Mouse (Mus musculus): ENCODE results near the gene Mapk12. TPM values are rescaled to one million over a fixed set of nuclear protein-coding genes. Genes with fewer than 3 reads are reported as not detected.

Mapk12 gene
- total RNA-seq, 2 experiments from 2014 or later, result 3.5 to 5.4 TPM

DNA sequence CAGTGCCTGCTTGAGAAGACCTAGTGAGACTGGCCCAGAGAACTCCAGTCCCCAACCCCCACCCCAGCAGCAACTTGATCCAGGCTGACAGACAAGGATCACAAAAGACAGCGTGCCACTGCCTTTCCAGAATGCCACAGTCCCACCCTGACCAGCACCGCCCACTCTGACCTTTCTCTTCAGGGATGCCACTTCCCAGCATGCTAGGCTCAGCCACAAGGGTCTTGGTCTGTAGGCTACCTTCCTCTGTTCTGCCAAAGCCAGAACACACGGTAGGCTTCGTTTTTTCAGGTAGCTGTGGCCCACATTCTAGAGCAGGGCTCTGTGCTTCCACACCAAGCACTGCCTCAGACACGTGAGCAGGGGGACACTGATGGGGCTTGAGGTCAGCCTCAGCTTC lies 37.9 kb downstream of the Mapk12 start:
- no peak for DNase-seq (ENCODE audit: low spot score in 2 of 2)

DNA sequence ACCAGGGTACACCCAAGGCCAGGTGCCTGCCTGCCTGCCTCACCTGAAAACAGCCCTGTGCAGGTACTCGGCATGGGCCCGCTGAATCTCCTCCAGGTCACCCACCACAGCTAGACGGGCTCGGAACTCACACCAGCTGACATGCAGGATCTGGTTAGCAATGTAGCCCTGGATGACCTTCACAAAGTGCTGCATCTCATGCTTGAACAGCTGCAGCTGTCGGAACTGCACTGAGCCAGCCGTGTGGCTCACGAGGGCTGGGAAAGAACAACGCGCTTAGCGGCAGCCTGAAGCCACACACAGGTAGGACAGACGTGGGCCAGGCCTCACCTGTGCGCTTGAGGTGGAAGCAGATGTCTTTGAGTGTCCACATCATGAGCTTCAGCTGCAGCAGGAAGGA lies 39.7 kb downstream of the Mapk12 start:
- no peak for DNase-seq (ENCODE audit: low spot score in 2 of 2)

GRCm38 (mm10) chr15:89098616-89099015 lies 41.9 kb downstream of the Mapk12 start:
- DNase-seq (ENCODE audit: low spot score in 2 of 2), result no peak

DNA sequence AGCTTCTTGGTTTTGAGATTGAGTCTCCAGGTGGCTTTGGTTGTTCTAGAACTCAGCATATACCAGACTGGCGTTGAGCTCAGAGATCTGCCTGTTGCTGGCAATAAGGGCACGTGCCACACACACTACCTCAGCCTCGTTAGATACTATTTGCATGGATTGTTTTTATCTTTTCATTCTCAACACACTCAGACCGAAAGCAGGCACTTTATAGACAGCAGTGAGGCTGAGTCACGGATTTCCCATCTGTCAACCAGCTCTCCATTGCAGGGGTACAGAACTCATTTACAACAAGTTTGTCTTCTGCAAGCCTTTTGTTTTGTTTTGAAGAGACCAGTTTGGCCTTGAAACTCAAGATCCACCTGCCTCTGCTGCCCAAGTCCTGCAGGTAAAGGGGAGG lies 43.1 kb downstream of the Mapk12 start:
- peak in 1 of 2 experiments; percentile 45 for DNase-seq (ENCODE audit: low spot score in 2 of 2)

GRCm38 (mm10) chr15:89092181-89092580 lies 48.3 kb downstream of the Mapk12 start:
- no peak for DNase-seq (ENCODE audit: low spot score in 2 of 2)

DNA sequence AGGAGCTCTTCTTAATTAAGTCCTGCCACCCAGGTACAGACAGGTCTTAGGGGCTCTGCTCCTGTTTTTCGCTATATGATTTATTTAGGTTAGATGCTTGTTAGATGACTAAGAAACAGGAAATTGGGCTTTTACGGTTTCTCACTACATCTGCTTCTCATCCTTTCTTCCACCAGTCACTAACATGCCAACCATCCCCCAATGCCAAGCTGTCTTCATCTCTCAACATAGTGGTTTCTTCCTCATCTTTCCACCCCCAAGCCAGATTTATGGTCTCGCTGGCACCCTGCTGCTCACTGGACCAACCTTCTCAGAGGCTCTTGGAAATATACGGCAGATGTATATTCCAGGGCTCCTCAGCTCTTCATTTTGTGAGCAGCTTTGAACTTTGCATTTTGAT lies 49.8 kb downstream of the Mapk12 start:
- no peak for DNase-seq (ENCODE audit: low spot score in 2 of 2)

DNA sequence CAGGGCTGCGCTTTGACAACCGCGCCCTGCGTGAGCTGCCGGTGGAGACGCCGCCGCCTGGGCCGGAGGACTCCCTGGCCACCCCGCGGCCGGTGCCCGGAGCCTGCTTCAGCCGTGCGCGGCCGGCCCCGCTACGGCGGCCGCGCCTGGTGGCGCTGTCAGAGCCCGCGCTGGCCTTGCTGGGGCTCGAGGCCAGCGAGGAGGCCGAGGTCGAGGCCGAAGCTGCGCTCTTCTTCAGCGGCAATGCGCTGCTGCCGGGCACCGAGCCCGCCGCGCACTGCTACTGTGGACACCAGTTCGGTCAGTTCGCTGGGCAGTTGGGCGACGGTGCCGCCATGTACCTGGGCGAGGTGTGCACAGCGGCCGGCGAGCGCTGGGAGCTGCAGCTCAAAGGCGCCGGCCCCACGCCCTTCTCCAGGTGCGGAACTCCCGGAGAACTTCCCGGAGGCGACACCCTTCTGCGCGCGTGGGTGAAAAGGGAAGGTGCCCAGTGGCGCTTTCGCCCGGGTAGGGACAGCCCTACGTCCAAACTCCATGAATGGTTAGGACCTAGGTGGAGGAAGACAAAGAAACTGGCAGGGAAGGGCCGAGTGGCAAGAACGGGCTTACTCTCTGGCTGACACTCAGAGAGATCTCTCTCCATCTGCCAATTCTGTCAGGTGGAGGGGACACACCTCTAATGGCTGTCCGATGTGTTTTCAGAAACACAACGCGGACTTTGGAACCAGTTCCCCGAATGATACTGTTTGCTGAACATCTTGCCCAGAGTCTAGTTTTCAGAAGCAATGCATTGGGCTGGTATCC lies 51.1 kb downstream of the Mapk12 start:
- DNase-seq (ENCODE audit: low spot score in 2 of 2), result no peak

DNA sequence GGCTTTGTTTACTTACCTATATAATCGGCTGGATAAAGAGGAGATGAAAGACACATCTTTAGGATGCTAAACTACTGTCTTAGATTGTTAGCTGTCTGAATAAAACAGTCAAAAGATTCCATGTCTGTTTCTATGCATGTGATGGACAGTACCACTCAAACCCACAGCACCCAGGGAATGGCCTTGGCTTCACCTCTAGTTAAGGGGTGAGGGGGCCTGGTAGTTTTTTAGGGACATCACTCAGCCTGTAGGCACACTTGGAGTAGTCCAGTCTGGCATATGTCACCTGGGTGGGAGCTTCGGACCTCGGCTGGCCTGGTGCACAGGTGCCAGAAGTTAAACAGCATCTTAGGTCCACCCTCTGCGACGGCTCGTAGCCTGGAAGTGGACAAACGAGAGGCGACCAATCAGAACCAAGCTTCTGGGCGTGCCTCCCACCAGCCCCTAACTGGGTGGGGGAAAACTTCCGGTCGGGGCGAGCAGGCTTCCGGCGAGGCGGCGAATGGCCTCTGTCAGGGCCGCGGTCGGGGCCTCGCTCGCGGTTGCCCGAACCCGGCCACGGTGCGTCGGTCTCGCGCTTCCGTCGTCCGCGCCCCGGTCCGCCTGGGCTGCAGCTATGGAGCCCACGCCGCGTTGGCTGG lies 51.8 kb downstream of the Mapk12 start, which contains the start of gene Selenoo:
Selenoo (plus strand) TSS at position 478 of the 641 bp plus-strand sequence.
- peak; percentile 87 to 91 for DNase-seq (ENCODE audit: low spot score in 2 of 2)

- no peak for DNase-seq (ENCODE audit: low spot score in 2 of 2)
Measured at GRCm38 (mm10) chr15:89084826-89085225, 55.7 kb downstream of the Mapk12 start.

- no peak for DNase-seq (ENCODE audit: low spot score in 2 of 2)
Measured at GRCm38 (mm10) chr15:89083906-89084305, 56.6 kb downstream of the Mapk12 start.

Small RNA genes within 50 kb of the gene (microRNA-seq; reads per million reads assigned to microRNA genes)
- 3.2 to 5.4 reads per million in 2 experiments for gene Mir6958
- 0 to 2.0 reads per million in 2 experiments for gene Mir7118

Other genes starting within 250 kb of the Mapk12 start
- 1 to 10 TPM; 2.0 to 2.9 TPM for gene Ttll8, start 186.3 kb downstream of the Mapk12 start, total RNA-seq (2021)
- gene Mlc1, start 161.7 kb downstream of the Mapk12 start, total RNA-seq (2021), result 100 to 1,000 TPM; 132 to 137 TPM
- gene Mov10l1, start 157.8 kb downstream of the Mapk12 start, total RNA-seq (2021), result not detected
- gene Panx2, start 81.0 kb downstream of the Mapk12 start, total RNA-seq (2021), result 100 to 1,000 TPM; 131 to 143 TPM
- 10 to 100 TPM; 20.7 to 21.3 TPM for gene Trabd, start 65.6 kb downstream of the Mapk12 start, total RNA-seq (2021)
- 10 to 100 TPM; 20.8 to 20.9 TPM for gene Selenoo, start 51.6 kb downstream of the Mapk12 start, total RNA-seq (2021)
- gene Tubgcp6, start 17.6 kb downstream of the Mapk12 start, total RNA-seq (2021), result 10 to 100 TPM; 28.1 to 28.9 TPM
- 10 to 100 TPM; 14.6 to 14.9 TPM for gene Hdac10, start 12.0 kb downstream of the Mapk12 start, total RNA-seq (2021)
- gene Mapk11, start 8.9 kb upstream of the Mapk12 start, total RNA-seq (2021), result 10 to 100 TPM; 23.2 to 24.9 TPM
- 10 to 100 TPM; 60.1 to 74.0 TPM for gene Plxnb2, start 40.1 kb upstream of the Mapk12 start, total RNA-seq (2021)
- 10 to 100 TPM; 29.9 to 35.5 TPM for gene Dennd6b, start 55.8 kb upstream of the Mapk12 start, total RNA-seq (2021)
- gene Ppp6r2, start 70.8 kb upstream of the Mapk12 start, total RNA-seq (2021), result 100 to 1,000 TPM; 157 to 167 TPM
- gene Sbf1, start 174.6 kb upstream of the Mapk12 start, total RNA-seq (2021), result 100 to 1,000 TPM; 248 to 274 TPM
- gene Adm2, start 182.0 kb upstream of the Mapk12 start, total RNA-seq (2021), result not detected
- gene Miox, start 193.7 kb upstream of the Mapk12 start, total RNA-seq (2021), result not detected
- gene Lmf2, start 215.0 kb upstream of the Mapk12 start, total RNA-seq (2021), result 10 to 100 TPM; 22.8 to 24.2 TPM
- gene Ncaph2, start 215.0 kb upstream of the Mapk12 start, total RNA-seq (2021), result 10 to 100 TPM; 75.5 to 79.0 TPM
- 10 to 100 TPM; 28.9 to 29.9 TPM for gene Sco2, start 233.1 kb upstream of the Mapk12 start, total RNA-seq (2021)
- 1 to 10 TPM; 1.3 to 1.6 TPM for gene Tymp, start 236.3 kb upstream of the Mapk12 start, total RNA-seq (2021)
- gene Odf3b, start 238.6 kb upstream of the Mapk12 start, total RNA-seq (2021), result 1 to 10 TPM; 2.7 to 5.3 TPM
- gene Klhdc7b, start 244.2 kb upstream of the Mapk12 start, total RNA-seq (2021), result under 1 TPM in 1 of 2 experiments, not detected in 1; 0.14 TPM